Comparison of ENCODE assay signal across 20 mouse cellular contexts in the genomic region with DNA sequence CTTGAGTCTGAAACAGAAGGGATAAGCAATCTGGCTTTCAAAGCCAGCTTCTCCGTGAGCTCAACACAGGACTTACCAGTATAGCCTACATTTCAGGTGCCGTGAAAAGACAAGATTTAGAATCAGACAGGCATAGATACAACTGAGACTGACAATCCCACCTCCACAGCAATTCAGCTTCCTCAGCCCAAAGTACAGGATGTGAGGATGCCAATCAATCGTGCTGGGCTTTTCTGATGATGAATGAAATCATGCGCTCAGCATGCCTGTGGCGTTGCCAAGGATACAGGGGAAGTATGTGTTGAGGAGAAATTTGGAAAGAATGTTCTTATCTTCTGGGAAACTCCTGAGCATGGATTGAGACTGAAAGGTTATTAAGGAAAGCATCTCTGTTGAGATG. TPM values are rescaled to one million over a fixed set of nuclear protein-coding genes. Genes with fewer than 3 reads are reported as not detected.
DNase-seq lines count a peak whose midpoint lies in the region; ATAC-seq lines count a peak whose summit lies in the region.
"Had no signal": no experiment of that assay in that cellular context is flagged by ENCODE, and none has a peak within 500 bp of the region (broad histone marks: within the 10 kb centered on the region; RNA-seq: fewer than 3 reads in every experiment).

No protein-coding gene starts in this region.

- no peaks in the 10 kb centered on the region for H3K4me1 ChIP-seq in forebrain, embryonic 16.5 days (replicated peaks; ENCODE audit: control insufficient read depth, insufficient read depth, low read length)
- no peaks in the 10 kb centered on the region for H3K4me1 ChIP-seq in midbrain, embryonic 15.5 days
- H3K4me1 ChIP-seq: embryonic facial prominence, embryonic 12.5 days; hindbrain, embryonic 15.5 days had no signal

- H3K27ac ChIP-seq in forebrain, embryonic 16.5 days (ENCODE audit: low read length) = no peak overlapping the region
- H3K27ac ChIP-seq in midbrain, embryonic 15.5 days = no peak overlapping the region
- H3K27ac ChIP-seq: embryonic facial prominence, embryonic 12.5 days; hindbrain, embryonic 15.5 days; liver, embryonic 14.5 days had no signal

- 58% methylated on average over 5 of the region's 5 CpGs for WGBS in forebrain, embryonic 16.5 days
- WGBS in midbrain, embryonic 15.5 days = 60% methylated on average over 5 of the region's 5 CpGs

- DNase-seq in layer of hippocampus, adult 11-12 months (ENCODE audit: low spot score) = peak; percentile 11
- DNase-seq in layer of hippocampus, postnatal 25 days (ENCODE audit: extremely low spot score in 1 of 2, low spot score in 1 of 2) = no peak
- DNase-seq in R1 (ENCODE audit: low read depth, low spot score) = peak; percentile 49
- no peak for DNase-seq in cerebellum, postnatal 36 days
- no peak for DNase-seq in urinary bladder, postnatal 14 days (ENCODE audit: low spot score)
- no peak for DNase-seq in retina, postnatal 1 day
- DNase-seq: adrenal gland, postnatal 36 days; cerebellum, adult 11-12 months; gastrocnemius, postnatal 25 days; heart, postnatal 14 days; kidney, adult 18-20 months; kidney, postnatal 36 days; lung, postnatal 10 days; thymus, adult 2 months had no signal

- no peaks in the 10 kb centered on the region for H3K9me3 ChIP-seq in forebrain, embryonic 16.5 days (ENCODE audit: control insufficient read depth, low read length)
- H3K9me3 ChIP-seq in midbrain, embryonic 15.5 days = no peaks in the 10 kb centered on the region
- H3K9me3 ChIP-seq: embryonic facial prominence, embryonic 12.5 days; hindbrain, embryonic 15.5 days; megakaryocyte, embryonic 14.5 days had no signal

- no peaks in the 10 kb centered on the region for H3K36me3 ChIP-seq in forebrain, embryonic 16.5 days (ENCODE audit: control insufficient read depth, insufficient read depth)
- no peaks in the 10 kb centered on the region for H3K36me3 ChIP-seq in midbrain, embryonic 15.5 days (replicated peaks)
- H3K36me3 ChIP-seq: embryonic facial prominence, embryonic 12.5 days; hindbrain, embryonic 15.5 days had no signal

- H3K4me3 ChIP-seq in forebrain, embryonic 16.5 days (replicated peaks; ENCODE audit: low read length) = no peak overlapping the region
- H3K4me3 ChIP-seq in midbrain, embryonic 15.5 days = no peak overlapping the region
- H3K4me3 ChIP-seq: embryonic facial prominence, embryonic 12.5 days; hindbrain, embryonic 15.5 days; megakaryocyte, embryonic 14.5 days had no signal

- no peak overlapping the region for H3K4me2 ChIP-seq in forebrain, embryonic 16.5 days (ENCODE audit: low read length)
- H3K4me2 ChIP-seq in midbrain, embryonic 15.5 days = no peak overlapping the region
- H3K4me2 ChIP-seq: embryonic facial prominence, embryonic 12.5 days; hindbrain, embryonic 15.5 days had no signal

- ATAC-seq in forebrain, embryonic 16.5 days = peak; percentile 72
- peak; percentile 54; the same call in 1 of the 2 replicates for ATAC-seq in midbrain, embryonic 15.5 days (replicated peaks)

- no peak overlapping the region for H3K9ac ChIP-seq in forebrain, embryonic 16.5 days (replicated peaks; ENCODE audit: low read depth, low read length)
- H3K9ac ChIP-seq in midbrain, embryonic 15.5 days = no peak overlapping the region
- H3K9ac ChIP-seq: embryonic facial prominence, embryonic 12.5 days; hindbrain, embryonic 15.5 days; liver, embryonic 14.5 days had no signal

- H3K27me3 ChIP-seq in forebrain, embryonic 16.5 days (replicated peaks; ENCODE audit: control insufficient read depth, insufficient read depth, low read length) = no peaks in the 10 kb centered on the region
- no peaks in the 10 kb centered on the region for H3K27me3 ChIP-seq in midbrain, embryonic 15.5 days (replicated peaks)
- H3K27me3 ChIP-seq: embryonic facial prominence, embryonic 12.5 days; hindbrain, embryonic 15.5 days; megakaryocyte, embryonic 14.5 days had no signal

RNA-seq across cellular contexts. Expression of a gene that starts 50.4 kb away (rescaled TPM):
- 1 to 10 TPM; 2.2 to 2.7 TPM for total RNA-seq in layer of hippocampus, postnatal 25 days (2021)
- 11.5 and 17.3 TPM in 2 replicates for polyA plus RNA-seq in forebrain, embryonic 16.5 days (2015; fragmentation: Nextera tagmentation; extraction: Ambion mirVana)
- polyA plus RNA-seq in midbrain, embryonic 15.5 days (2015; fragmentation: Nextera tagmentation; extraction: Ambion mirVana) = 4.7 and 5.1 TPM in 2 replicates

Comparison
In these comparisons a context has a peak if more than half of its experiments do, and no peak if none do; other contexts are left out.
1. DNase-seq: peak in layer of hippocampus, adult 11-12 months (single experiment) and R1 (single experiment); none in layer of hippocampus, postnatal 25 days (0 of 2), cerebellum, postnatal 36 days (0 of 2), urinary bladder, postnatal 14 days (single experiment) and retina, postnatal 1 day (single experiment).